Mouse (Mus musculus): Measurements from ENCODE around the gene Dhx58.

The Dhx58 gene

DNA sequence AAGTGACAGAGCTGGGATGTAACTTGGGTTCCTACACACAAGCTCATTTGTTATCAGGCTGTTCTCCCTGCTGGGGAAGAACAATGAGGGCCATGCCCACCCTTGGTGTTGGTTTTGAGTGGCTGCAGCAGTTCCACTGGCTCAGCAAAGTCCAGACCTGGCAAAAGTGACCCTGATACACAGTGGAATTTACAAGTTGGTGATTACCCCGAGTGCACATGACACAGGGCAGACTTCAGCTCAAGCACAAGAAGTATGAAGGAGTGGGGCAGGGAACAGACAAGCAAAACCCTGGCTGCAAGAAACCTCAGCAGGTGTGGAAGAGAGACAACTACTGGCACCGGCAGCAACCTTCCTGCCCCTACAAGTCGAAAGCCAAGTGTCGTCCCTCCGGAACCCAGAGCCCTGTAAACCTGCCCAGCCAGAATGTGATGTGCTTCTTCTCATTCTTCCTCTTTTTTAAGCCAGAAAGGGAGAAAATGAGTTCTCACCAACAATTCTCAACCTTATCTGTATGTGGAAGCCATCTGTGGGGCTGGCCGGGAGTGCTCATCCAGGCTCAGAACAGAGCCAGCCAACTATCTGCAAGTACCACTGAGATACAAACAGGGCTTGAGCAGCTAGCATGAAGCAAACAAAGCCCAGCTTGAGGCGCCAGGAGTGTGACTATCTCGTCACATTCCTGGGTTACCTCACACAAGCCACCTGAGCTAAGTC is 17.9 kb upstream of the Dhx58 start:
- peak; percentile 47 for DNase-seq

DNA sequence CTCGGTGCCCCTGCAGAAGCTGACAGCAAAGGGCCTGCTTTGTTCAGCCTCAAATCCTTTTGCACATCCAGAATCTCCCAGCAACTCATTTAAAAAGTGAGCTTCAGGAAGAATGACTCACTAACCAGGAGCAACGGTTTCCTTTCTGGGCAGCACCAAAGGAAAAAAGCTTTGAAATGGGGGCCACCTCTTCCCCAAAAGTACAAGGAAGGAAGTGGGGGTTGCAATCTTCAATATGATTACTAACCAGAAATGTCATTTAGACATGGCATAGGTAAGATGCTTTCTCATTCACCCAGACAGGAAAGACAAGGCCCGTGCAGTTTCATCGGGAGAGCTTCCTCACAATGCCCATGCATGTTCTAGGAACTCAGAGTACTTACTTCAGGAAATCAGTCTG is 17.2 kb upstream of the Dhx58 start:
- no peak for DNase-seq

DNA sequence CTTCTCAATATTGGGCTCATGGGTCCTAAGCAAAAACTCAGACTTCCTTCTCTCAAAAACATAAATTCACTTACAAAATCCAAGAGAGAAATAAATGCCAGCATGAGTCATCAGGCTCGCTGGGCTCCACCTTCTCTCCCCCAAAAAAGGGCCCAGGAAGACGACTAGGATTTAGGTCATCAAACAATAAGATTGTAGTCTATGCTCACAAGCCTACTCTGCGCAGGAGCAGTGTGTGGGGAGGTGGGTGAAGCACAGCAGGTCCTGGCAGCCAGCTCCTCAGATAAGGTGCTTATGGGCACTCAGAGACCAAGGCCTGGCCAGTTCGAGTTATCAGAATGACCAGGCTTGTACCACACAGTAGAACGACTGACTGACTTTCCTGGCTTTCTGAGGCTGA is 16.3 kb upstream of the Dhx58 start:
- no peak for DNase-seq

DNA sequence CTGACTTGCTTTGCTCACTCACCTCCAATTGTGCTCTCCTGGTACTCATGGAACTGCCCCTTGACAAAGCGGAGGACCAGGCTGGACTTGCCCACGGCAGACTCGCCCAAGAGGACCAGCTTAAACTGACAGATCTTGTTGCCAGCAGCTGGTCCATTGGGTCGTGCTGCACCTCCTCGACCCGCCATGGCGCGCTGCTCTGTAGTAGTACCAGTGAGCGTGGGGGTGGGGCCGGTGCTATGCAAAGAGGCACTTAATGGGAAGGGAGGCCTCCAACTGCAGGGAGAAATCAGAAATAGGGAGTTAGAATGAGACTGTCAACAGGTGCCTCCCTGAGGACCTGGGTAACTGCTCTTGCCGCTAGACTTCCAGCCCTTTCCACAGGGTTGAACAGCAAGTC is 15.8 kb upstream of the Dhx58 start:
- DNase-seq, result no peak

DNA sequence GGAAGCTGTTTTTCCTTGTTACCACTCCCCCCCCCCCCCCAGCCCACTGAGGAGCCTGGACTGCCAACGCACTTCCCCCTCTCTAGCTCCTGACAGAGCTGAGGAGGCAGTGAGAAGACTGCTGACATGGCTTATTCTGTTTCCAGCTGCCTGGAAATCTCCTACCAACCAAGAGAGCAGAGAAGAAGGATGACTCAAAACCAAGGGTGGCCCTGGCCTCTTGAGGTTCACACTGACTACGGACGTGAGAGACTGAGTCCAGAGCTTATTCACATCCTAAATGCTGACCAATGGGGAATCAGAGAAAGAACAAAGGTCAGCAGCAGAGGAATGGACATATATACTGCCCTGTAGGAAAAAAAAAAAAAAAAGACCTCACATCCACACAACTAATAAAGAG is 15.2 kb upstream of the Dhx58 start:
- DNase-seq, result no peak

DNA sequence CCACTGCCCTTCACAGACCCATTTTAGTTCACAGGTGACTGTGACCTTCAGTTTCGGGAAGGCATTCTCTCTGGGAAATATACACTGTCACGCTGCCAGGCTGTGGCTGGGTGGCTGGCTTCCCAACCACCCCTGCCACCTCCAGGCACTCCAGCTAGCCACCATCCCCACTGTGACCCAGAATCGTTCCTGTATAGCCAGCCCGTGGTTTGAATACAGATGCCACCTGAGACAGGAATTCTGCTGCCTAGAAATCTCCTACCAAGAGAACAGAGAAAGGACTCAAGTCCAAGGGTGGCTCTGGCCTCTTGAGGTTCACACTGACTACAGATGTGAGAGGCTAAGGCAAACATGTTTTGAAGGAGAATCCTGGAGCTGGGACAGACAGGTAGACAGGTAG is 14.8 kb upstream of the Dhx58 start:
- no peak for DNase-seq

DNA sequence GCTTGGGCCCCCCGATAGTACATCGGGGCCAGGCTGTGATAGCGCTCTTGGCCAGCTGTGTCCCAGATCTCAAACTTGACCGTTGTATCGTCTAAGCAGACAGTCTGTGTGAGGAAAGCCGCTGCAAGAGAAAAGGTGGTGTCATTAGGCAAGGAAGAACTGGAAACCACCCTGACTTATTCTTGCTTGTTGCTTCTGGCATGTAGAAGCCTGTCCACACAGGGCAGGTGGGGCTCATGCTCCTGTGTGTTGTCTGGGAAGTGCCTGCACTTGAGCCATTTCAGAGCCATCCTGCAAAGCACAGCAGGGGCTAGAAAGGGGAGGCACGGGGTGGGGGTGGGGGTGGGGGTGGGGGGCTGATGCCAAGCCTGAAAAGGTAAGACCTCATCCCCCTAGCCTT is 14.4 kb upstream of the Dhx58 start:
- DNase-seq, result no peak

DNA sequence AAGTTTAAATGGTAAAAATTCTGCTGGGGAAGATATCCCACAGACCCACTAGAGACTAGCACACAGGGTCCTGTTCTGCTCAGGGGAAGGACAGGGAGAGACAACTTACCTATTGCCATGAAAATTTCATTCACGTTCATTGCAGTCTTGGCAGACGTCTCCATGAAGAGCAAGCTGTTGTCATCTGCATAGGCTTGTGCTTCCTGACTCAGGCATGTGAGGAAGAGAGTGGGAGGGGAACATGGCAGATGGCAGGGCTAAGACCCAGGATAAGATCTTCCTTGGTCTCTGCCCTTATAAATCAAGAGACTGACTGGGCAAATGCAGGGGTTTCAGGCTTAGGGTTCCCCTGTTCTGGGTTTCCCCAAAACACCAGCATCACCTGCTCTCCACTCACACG is 12.6 kb upstream of the Dhx58 start:
- no peak for DNase-seq

DNA sequence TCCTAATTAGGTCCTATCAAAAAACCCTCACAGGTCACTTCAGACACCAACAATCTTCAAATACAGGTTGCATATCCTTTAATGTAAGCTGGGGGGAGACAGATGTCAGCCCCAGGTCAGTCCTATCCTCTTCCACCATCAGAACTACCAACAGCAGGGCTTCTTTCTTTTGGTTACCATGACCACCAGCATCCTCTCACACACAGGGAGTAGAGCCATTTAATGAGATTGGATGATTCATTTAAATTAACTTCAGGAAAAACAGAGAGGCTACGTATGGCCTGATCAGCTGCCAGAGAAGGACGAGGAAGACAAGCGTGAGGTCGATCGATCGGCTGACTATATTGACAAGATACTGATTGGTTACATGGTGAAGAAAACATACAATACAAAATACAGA is 10.9 kb upstream of the Dhx58 start:
- no peak for DNase-seq

DNA sequence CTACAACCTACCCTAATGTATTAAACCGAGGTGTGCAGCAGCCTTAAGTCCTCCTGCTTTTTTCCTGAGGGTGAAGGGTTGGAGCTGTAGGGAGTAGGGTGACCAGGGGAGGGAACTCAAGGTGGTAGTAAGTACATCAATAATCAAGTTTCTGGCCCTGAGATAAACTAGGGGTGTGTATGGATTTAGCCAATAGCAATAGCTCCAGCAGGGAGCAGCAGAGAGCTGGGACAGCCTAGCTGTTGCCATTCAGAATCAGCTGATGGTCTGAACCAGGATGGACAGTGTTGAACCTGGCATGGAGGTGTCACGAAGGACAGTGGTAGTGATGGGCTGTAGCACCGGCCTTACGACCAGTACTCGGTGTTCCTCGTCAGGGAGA is 10.5 kb upstream of the Dhx58 start:
- DNase-seq, result peak; percentile 90

DNA sequence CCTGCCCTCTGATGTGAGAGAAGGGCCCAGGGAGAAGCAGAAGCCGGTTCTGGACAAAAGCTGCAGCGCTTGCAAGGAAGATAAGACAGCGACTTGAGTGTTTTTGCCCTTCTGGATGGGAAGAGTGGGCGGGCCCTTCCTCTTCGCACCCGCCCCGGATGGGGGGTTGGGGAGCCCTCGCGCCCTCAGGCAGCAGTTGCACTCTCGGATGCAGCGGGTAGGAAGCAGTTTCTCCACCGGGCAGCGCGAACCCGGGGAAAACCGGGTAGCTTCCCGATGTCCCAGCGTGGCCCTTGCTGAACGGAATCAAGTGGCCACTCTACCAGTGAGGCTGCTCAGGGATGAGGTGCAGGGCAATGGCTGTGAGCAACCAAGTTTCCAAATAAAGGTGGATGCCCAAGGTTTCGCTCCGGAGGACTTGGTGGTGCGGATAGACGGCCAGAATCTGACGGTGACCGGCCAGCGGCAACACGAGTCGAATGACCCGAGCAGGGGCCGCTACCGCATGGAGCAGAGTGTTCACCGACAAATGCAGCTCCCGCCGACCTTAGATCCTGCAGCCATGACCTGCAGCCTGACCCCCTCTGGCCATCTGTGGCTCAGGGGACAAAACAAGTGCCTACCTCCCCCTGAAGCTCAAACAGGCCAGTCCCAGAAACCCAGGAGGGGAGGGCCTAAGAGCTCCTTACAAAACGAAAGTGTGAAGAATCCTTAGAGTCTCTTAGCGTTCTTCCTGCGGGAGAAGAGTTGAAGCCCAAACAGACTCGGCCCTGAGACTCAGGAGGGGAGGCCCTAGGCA is 9.9 kb upstream of the Dhx58 start, which contains the start of gene Hspb9:
TSS of gene Hspb9 (plus strand) at position 116 of the 799 bp plus-strand sequence.
- peak; percentile 92 for DNase-seq

DNA sequence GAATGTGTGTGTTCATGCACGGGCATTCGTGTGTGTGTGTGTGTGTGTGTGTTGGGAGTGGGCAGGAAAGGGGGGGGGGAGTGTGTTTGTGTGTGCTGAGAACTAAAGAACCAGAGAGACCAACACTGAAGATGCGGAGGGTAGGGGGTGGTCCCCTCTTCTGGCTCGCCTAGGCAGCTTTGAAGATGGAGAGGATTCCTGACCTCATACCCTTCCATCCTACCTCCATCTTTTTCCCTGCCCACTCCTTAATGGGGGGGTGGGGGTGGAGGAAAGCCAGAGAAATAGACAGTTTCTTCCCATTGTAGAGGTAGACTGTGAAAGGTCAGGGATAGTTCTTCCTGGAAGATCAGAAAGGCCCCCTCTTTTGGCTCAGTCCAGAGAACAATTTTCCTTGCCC is 9.1 kb upstream of the Dhx58 start:
- DNase-seq, result no peak

DNA sequence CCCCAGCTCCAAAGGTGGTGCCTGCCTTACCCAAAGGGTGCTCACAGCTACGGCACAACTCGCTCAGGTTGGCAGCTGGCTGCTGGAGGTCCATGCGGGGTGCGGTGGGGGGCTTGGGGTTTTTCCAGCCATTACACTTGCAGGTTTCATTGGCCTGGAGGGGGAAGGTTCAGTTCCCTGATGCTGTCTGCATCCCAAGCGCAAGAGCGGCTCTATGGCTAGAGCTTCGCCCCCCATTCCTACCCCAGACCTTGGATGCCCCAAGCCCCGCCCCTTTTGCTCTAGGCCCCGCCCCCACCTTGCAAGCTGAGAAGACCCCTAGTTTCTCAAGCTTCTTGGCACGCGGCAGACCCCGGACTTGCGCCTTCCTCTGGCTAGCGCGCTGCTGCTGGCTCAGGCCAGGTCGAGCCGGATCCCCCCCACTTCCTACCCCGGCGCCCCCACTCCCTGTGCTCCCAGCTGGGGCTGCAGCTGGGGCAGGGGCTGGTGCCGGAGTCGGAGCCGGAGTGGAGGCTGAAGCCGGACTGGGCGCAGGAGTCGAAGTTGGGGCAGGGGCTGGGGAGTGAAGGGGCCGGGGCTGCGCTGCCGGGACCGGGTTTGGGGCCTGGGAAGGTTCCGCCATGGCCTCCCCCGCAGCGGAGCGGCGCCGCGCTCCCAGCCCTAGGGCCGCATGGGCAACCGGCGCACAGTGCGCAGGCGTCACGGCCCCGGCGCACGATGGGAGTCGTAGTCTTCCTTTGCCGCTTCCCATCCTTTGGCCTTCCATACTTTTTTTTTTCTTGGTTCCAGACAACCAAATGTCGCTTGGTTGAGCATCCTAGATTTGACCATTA is 7.9 kb upstream of the Dhx58 start, which contains the start of gene Kat2a:
TSS of gene Kat2a (minus strand) at position 683 of the 833 bp plus-strand sequence.
- DNase-seq, result peak; percentile 86

DNA sequence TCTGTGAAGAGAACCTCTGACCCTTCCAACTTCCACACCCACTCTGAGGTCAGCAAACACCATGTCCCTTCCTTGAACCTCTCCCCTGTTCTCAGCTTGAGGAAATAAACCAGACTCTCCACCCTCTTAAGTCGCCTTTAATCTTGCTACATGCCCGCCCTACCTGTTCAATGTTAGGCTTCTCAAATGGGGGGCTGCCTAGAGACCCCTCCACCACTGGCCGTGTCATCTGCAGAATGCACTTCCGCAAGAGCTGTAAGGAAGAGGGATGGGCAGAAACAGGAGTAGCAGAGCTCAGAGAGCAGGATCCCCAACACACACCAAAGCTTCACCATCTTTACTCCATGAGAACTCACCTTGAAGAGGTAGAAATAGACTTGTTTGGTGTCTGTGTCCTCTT is 6.9 kb upstream of the Dhx58 start:
- DNase-seq, result no peak

DNA sequence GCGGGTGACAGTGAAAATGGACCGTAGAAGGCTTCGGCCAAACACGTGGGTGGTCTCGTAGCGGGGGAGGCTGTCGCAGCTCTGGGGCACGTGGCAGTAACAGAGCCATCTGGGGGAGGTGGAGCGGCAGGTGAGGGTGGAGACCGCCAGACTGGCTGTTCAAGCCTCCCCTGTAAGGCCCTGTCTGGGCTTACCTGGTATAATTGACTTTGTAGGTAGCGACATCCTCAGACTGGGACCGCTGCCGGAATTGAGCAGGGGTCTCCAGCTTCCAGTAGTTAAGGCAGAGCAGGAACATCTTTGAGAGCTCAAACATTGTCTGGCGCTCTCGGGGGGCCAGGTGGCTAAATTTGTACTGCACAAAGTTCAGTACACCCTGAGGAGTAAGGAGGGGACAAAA is 6.5 kb upstream of the Dhx58 start:
- DNase-seq, result no peak

DNA sequence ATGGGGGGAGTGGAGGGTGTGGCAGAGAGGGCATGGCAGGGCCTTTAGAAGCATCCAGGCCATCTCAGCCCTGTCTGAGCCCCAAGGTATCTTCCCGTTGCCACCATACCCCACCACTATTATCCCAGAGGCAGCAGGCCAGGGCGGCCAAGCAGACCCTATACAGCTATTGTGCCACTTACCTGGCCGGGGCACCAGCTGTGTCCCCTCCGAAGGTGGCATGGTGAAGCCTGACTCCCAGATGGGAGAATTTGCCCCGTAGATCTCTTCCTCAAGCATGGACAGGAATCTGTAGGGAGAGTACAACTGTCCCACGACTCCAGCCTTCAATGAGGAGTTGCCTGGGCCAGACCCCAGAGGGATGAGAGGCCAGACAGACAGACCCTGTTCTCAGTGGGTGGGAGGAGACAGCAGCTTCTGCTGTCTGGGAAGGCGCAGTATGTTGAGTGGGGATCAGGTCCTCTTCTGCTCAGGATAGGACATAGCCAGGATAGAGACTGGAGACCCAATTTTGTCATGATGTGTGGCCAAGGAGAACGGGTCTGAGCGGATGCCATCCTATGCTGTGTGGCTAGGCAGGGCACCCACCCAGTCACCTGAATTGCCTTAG is 5.2 kb upstream of the Dhx58 start:
- no peak for DNase-seq

DNA sequence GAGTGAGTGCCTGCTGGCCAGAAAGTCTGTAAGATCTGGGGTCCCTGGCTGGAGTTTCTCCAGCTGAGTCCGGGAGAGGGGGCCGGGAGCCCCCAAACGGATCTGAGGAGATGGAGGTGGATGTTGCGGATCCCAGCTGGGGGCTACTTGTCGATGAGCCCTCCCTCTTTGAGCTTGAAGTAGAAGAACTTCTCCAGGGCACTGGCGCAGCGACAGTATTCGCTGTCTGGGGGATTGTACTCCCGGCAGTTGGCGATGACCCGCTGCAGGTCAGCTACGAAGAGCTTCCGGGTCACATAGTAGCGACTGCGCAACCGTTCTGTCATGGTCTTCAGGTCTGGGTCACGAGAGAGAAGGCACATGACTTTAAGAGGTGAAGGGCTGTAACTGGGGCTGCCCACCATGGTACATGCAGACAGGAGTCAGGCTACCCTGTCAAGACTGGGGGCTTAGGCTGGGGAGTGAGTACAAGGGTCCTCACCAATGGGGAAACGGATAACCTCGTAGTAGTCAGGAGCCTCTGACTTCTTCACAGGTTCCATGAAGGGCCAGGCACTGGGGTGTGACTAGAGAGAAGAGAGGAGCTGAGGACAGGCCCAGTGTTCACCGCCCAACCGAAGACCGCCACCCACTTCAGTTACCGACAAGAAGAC is 1.1 kb upstream of the Dhx58 start:
- DNase-seq, result no peak

DNA sequence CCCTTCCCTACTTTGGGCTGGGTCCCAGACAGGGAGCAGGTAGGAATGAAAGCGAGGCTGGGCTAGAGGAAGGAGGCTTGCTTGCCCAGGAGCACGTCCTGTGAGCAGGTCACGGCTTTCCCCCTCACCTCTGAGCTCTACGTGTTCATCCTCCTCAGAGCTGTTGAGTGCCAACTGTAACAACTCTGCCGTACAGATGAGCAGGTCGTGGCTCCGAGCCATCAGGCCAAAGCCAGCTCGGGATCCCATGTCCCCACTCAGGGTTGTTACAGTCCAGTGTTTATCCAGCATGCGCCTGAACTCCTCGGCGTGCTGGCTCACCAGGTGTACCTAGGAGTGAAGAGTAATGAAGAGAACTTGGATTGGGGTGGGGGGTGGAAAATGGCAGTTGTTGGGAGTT is 705 bp downstream of the Dhx58 start:
- no peak for DNase-seq

DNA sequence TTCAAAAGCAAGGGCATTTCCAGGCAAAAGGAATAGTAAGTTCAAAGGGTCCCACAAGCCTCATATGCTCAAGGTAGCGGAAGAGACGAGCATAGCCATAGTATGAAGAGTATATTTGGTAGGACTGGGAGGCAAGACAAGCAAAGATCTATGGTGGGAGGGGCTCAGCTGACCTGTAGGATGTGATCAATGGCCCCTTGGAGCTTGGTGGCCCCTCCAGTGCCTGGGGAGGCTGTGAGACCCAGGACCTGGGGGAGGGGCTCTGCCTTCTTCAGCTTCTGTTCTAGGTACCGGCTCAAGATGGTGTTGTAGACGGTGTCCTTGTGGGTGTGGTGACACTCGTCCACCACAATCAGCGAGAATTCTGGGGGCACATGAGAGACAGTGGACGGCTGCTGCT is 1.2 kb downstream of the Dhx58 start:
- no peak for DNase-seq

DNA sequence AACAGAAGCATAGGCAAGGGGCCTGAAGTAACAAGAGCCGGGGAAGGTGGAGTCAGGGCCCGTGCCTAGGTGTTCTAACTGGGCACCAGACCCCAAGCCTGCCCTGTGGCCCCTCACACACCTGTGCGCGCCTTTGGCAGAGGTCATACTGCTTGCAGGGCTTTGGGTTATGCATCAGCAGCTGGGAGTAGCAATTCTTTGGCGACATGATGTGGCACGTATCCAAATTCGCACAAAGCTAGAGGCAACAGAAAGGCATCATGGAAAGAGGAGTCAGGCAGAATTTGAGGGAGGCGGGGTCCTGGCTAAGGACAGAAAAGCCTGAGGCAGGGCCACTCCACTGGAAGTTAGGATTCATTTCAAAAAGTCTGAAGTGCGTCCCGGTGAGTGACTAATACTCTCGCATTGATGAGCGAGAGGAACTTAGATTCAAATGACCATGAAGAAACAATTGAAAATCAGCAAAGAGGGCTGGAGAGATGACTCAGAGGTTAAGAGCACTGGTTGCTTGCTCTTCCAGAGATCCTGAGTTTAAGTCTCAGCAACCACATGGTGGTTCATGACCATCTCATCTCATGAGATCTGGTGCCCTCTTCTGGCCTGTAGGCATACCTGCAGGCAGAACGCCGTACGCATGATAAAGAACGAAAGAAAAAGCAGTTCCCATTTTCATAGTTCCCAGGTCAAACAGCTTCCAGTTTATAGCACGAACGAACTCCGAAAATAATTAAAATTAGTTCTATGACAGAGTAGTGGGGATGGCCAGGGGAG is 1.8 kb downstream of the Dhx58 start:
- peak; percentile 71 for DNase-seq

DNA sequence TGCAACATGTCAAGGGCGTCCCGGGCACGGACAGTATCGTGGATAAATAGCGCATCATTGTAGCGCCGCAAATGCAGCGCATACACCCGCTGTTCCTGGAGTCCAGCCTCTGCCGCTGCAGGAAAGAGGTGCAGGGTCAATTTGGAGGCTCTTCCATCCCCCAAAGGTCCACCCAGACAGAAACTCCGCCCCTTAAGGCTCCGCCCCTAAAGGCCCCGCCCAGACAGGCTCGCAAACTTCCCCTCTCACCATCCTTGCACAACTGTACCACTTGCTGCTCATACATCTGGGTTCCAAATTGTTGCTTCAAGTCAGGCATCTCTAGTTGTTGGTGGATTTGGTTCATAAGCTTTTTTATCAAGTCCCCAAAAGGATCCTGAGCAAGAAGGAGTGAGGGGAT is 2.8 kb downstream of the Dhx58 start:
- DNase-seq, result peak; percentile 78

DNA sequence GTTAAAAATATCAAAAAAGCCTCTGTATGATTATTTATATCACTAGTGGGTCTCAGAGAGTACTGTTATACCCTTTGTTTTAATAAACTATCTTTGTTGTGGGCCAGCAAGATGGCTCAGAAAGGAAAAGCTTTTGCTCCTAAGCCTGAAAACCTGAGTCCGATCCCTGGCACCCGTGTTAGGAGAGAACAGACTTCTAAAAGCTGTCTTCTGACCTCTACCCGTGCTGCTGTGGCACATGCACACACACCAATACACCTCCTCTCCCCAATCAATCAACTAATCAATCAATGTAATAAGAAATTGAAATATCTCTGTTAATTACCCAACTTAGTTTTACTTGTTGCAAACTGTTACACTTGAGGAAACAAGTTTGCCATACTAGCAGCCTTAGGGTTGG is 3.4 kb downstream of the Dhx58 start:
- DNase-seq, result no peak
